Mouse (Mus musculus) midbrain, embryonic 15.5 days (tissue): ENCODE results near the gene Add3. TPM values are rescaled to one million over a fixed set of nuclear protein-coding genes. Genes with fewer than 3 reads are reported as not detected.

Experiments used
- ATAC-seq: fragments of 200-750 bp; cut with Nextera tagmentation; replicated peaks from 2 replicates; pipeline ENCODE4 v1.8.0; 2017; ENCODE audit warnings: moderate TSS enrichment
- H3K27ac ChIP-seq: fragments of 300-500 bp; sonication (generic); 2 replicates; pipeline ENCODE4 v1.5.1; 2015; ENCODE audit warnings: mild to moderate bottlenecking, inconsistent platforms
- H3K27me3 ChIP-seq: fragments of 300-500 bp; sonication (generic); replicated peaks from 2 replicates; pipeline ENCODE4 v1.6.1; 2015; ENCODE audit warnings: inconsistent platforms
- H3K36me3 ChIP-seq: fragments of 300-500 bp; sonication (generic); replicated peaks from 2 replicates; pipeline ENCODE4 v1.6.1; 2015; ENCODE audit warnings: inconsistent platforms
- H3K4me1 ChIP-seq: fragments of 300-500 bp; sonication (generic); 2 replicates; pipeline ENCODE4 v1.6.1; 2015; ENCODE audit warnings: inconsistent platforms
- H3K4me2 ChIP-seq: fragments of 300-500 bp; sonication (generic); 2 replicates; pipeline ENCODE4 v1.6.1; 2015; ENCODE audit warnings: inconsistent platforms, mild to moderate bottlenecking, moderate library complexity
- H3K4me3 ChIP-seq: fragments of 300-500 bp; sonication (generic); 2 replicates; pipeline ENCODE4 v1.5.1; 2015; ENCODE audit warnings: mild to moderate bottlenecking, inconsistent platforms
- H3K9ac ChIP-seq: fragments of 300-500 bp; sonication (generic); 2 replicates; pipeline ENCODE4 v1.6.1; 2015; ENCODE audit warnings: mild to moderate bottlenecking, inconsistent platforms
- H3K9me3 ChIP-seq: fragments of 300-500 bp; sonication (generic); 2 replicates; pipeline ENCODE4 v1.6.1; 2016; ENCODE audit warnings: inconsistent platforms
- WGBS: fragments of 180-500 bp; shearing (Covaris S2); methylation state at CpG from one replicate; pipeline ENCODE4 v1.1.7; 2015; ENCODE audit warnings: mixed read lengths; 5-methylcytosine and 5-hydroxymethylcytosine counted together
- polyA plus RNA-seq: library from polyadenylated mRNA; unstranded; fragments of >200 nt; fragmentation: Nextera tagmentation; extraction: Ambion mirVana; gene quantifications from 2 replicates; pipeline ENCODE4 v1.2.1, GENCODE M21; 2015

Add3 gene
- polyA plus RNA-seq, 1 experiment from 2014 or later = 30.2 TPM

- no peak overlapping the region for H3K4me2 ChIP-seq
- no peak overlapping the region for H3K4me3 ChIP-seq
- H3K27me3 ChIP-seq = no peaks in the 10 kb centered on the region
- no peaks in the 10 kb centered on the region for H3K36me3 ChIP-seq
- H3K9ac ChIP-seq = no peak overlapping the region
- no peaks in the 10 kb centered on the region for H3K9me3 ChIP-seq
- no peak overlapping the region for H3K27ac ChIP-seq
- WGBS = 77% methylated on average over 5 of the region's 5 CpGs
- no peak for ATAC-seq
- no peaks in the 10 kb centered on the region for H3K4me1 ChIP-seq
Observed at GRCm38 (mm10) chr19:53157176-53157575, 16.9 kb downstream of the Add3 start.

DNA sequence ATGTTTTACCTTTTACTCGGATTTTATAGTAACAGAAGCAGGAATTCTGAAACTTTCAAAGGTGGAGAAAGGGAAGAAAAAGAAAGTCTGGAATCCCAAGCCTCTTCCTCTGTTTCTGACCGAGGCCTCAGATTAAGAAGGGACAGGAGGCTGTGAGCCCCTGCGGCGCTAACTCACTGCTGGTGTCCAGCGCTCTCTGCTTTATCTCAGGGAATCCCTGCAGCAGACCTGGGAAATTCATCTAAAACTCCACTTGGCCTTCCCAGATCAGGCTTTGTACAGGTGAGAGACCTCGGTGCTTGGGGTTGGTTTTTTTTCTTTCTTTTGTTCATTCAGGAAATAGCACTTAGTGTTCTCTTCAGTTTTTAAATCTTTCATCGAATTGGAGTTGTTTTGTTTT is 19.1 kb downstream of the Add3 start:
- ATAC-seq = no peak
- Histone ChIP-seq H3K9me3 (no peaks in the 10 kb centered on the region), H3K27me3 (no peaks in the 10 kb centered on the region), H3K9ac (no peak overlapping the region), H3K4me3 (no peak overlapping the region), H3K4me2 (no peak overlapping the region), H3K4me1 (no peaks in the 10 kb centered on the region), H3K27ac (no peak overlapping the region), H3K36me3 (no peaks in the 10 kb centered on the region)
- WGBS = 34% methylated on average over 7 of the region's 7 CpGs

DNA sequence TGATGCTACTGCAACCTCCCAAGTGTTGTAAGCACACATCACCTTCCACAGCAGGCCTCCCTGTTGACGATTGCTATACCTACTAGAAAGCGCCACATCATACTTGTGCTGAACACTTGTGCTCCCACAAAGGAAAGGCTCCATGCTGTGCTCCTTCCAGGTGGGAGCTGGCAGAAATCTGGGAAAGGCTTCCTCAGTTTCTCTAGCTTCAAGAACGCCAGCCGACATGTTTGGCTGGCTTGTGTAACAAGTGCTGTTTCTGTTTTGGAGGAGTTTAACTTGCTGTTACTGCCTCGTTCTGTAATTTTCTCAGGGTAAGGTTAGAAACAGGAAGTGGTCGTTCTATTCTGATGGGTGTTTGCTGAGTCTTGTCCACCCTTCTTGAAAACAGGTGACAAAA is 22.7 kb downstream of the Add3 start:
- Histone ChIP-seq H3K9ac (no peak overlapping the region), H3K36me3 (no peaks in the 10 kb centered on the region), H3K9me3 (no peaks in the 10 kb centered on the region), H3K4me1 (no peaks in the 10 kb centered on the region), H3K4me3 (no peak overlapping the region), H3K4me2 (no peak overlapping the region), H3K27me3 (no peaks in the 10 kb centered on the region), H3K27ac (no peak overlapping the region)
- 87% methylated on average over 6 of the region's 6 CpGs for WGBS
- ATAC-seq = no peak

DNA sequence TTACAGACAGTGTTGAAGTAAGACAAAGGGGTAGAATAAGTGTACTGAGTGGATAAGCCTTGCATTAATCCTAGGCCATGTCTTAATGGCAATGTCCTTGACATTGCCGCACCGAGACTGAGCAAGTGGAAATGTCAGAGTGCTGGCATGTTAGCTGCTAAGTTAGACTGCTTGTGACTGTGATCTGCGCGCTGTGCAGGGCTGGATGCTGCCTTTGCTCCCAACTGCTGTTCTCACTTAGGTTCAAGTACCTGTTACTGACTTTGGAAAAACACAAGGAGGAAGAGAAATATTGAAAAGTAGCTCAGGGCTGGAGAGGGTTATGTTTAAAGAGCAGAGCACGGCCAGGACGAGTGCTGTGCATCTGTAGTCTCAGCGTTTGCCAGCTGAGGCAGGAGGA is 24.4 kb downstream of the Add3 start:
- WGBS = 79% methylated on average over 7 of the region's 7 CpGs
- Histone ChIP-seq H3K36me3 (no peaks in the 10 kb centered on the region), H3K9ac (no peak overlapping the region), H3K4me3 (no peak overlapping the region), H3K27ac (no peak overlapping the region), H3K4me2 (no peak overlapping the region), H3K4me1 (no peaks in the 10 kb centered on the region), H3K27me3 (no peaks in the 10 kb centered on the region), H3K9me3 (no peaks in the 10 kb centered on the region)
- ATAC-seq = no peak

DNA sequence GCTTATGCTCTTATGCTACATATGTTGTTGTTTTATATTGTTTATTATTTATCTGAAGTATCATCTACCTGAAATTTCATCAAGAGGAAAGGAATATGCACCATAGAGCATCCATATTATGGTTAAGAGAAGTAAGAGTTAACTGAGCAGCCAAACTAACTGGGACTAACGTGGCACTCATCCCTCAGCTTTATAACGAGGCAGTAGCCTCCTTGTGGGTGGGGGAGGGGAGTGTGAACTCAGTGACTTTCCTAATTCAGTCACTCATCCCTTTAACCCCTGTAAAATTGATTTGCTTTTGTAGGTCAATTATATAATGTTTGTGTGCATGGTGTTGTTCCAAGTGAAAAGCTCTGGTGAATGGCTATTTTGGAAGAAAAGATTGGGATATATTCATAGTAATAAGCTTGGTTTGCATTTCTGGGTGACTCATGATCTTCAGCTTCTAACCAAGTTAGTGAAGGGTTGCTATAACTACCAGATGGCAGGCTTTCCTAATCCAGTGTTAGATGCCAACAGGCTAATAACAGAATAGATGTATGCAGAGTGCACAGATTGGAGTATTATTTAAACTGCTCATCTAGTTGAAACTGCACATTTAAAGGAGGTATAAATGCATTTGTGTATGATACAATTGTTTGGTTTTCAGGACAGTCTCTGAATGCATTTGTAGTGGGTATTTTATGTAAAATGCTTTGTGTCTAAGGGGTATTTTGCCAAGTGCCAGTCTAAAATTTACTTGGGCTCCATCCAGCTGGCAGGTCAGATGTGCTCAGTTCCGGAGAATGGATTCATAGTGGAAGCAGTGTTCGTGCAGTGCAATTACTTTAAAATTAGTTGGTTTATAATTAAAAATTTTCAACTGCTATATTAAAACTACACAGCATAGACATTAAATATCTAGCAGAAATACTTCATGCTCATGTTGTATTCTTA is 25.3 kb downstream of the Add3 start:
- H3K27ac ChIP-seq = peak overlapping the region; percentile 21; the same call in 1 of the 2 replicates
- no peak overlapping the region for H3K4me2 ChIP-seq
- H3K9me3 ChIP-seq = no peaks in the 10 kb centered on the region
- WGBS = 38% methylated on average over 4 of the region's 4 CpGs
- no peak overlapping the region for H3K9ac ChIP-seq
- no peaks in the 10 kb centered on the region for H3K27me3 ChIP-seq
- no peak for ATAC-seq
- H3K4me1 ChIP-seq = no peaks in the 10 kb centered on the region
- H3K36me3 ChIP-seq = no peaks in the 10 kb centered on the region
- H3K4me3 ChIP-seq = no peak overlapping the region

DNA sequence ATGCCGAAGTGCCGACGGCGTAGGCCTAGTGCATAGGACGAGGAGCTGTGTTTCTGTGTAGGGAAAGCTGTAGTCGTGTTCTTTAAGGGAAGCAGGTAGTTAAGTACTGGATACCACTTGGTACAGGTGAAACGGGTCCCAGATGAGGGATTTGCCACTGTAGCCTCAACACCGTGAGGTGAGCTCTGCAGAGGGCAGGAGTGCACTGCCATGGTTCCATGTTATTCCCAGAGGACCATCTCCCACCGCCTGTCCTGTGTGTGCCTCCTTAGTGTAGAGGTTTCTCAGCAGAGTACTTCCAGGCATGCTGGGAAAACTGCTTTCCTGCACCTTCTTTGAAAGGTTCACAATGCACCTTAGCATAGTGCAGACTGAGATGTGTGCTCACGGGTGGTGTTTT is 26.1 kb downstream of the Add3 start:
- no peak overlapping the region for H3K27ac ChIP-seq
- no peaks in the 10 kb centered on the region for H3K9me3 ChIP-seq
- no peaks in the 10 kb centered on the region for H3K36me3 ChIP-seq
- H3K27me3 ChIP-seq = no peaks in the 10 kb centered on the region
- WGBS = 91% methylated on average over 10 of the region's 10 CpGs
- H3K4me3 ChIP-seq = no peak overlapping the region
- H3K4me2 ChIP-seq = no peak overlapping the region
- no peak overlapping the region for H3K9ac ChIP-seq
- no peaks in the 10 kb centered on the region for H3K4me1 ChIP-seq
- no peak for ATAC-seq

DNA sequence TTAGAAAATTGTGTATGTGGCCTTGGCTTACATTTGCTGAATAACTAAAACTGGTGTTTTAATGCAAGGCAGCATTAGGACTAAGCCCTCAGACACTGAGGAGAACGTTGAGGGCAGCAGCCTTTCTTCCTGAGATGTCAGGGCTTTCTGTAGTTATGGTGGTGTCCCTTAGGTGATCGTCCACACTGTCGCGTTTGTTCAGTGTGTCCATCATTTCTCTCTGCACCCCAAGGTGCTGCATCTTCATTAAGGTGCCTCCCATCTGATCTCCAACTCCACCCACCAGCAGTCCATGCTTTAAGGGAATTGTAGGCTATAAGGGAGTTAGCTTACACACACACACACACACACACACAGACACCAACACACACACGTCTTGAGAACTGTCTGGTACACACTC is 28.3 kb downstream of the Add3 start:
- no peaks in the 10 kb centered on the region for H3K4me1 ChIP-seq
- WGBS = 80% methylated on average over 5 of the region's 5 CpGs
- no peak for ATAC-seq
- no peak overlapping the region for H3K27ac ChIP-seq
- no peaks in the 10 kb centered on the region for H3K27me3 ChIP-seq
- H3K4me2 ChIP-seq = no peak overlapping the region
- no peak overlapping the region for H3K4me3 ChIP-seq
- H3K9me3 ChIP-seq = no peaks in the 10 kb centered on the region
- no peaks in the 10 kb centered on the region for H3K36me3 ChIP-seq
- H3K9ac ChIP-seq = no peak overlapping the region

DNA sequence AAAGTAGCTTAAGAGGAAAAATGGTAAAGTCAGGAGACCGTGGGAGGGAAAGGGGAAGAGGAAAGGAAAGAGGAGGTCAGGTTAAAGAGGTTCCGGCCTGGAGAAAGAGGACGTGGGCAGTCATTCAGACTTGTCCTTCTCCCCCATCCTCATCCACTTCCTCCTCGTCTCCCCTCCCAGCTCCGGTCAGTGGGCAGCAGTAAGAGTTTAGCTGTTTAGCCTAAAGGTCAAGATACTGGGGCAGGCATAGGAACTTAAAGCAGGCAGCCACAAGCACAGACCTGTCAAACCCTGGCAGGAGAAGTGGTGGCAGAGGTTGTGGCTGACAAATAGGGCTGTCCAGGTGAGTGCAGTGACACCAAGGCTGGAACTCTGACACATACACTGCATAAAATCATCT is 30.4 kb downstream of the Add3 start:
- H3K36me3 ChIP-seq = no peaks in the 10 kb centered on the region
- WGBS = 79% methylated on average over 5 of the region's 5 CpGs
- no peak overlapping the region for H3K27ac ChIP-seq
- H3K9me3 ChIP-seq = no peaks in the 10 kb centered on the region
- no peak overlapping the region for H3K4me3 ChIP-seq
- no peak overlapping the region for H3K9ac ChIP-seq
- H3K4me1 ChIP-seq = no peaks in the 10 kb centered on the region
- H3K4me2 ChIP-seq = no peak overlapping the region
- H3K27me3 ChIP-seq = no peaks in the 10 kb centered on the region
- ATAC-seq = no peak

- H3K4me1 ChIP-seq = no peaks in the 10 kb centered on the region
- WGBS = 88% methylated on average over 2 of the region's 2 CpGs
- no peak for ATAC-seq
- H3K4me3 ChIP-seq = no peak overlapping the region
- H3K27ac ChIP-seq = no peak overlapping the region
- H3K36me3 ChIP-seq = no peaks in the 10 kb centered on the region
- no peaks in the 10 kb centered on the region for H3K27me3 ChIP-seq
- H3K4me2 ChIP-seq = no peak overlapping the region
- H3K9me3 ChIP-seq = no peaks in the 10 kb centered on the region
- no peak overlapping the region for H3K9ac ChIP-seq
Observed at GRCm38 (mm10) chr19:53174034-53174433, 33.8 kb downstream of the Add3 start.

DNA sequence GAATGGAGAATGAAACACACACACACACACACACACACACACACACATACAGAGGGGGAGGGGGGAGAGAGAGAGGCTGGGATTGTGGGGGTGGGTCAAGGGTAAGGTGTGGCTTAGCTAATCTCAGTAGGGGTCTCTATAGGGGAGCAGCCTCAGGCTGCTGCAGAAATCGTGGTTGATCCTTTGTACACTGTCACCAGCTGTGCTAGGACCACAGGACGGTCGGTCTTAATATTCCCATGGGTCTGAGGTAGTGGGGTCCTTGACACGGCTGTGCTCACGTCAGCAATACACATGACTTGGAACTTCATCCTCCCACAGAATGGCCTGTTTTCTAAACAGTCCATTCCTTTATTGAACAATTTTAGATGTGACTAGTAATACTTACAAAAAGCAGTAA is 35.3 kb downstream of the Add3 start:
- H3K27me3 ChIP-seq = no peaks in the 10 kb centered on the region
- H3K4me3 ChIP-seq = no peak overlapping the region
- no peak overlapping the region for H3K4me2 ChIP-seq
- no peak overlapping the region for H3K27ac ChIP-seq
- no peaks in the 10 kb centered on the region for H3K4me1 ChIP-seq
- H3K9me3 ChIP-seq = no peaks in the 10 kb centered on the region
- 73% methylated on average over 5 of the region's 5 CpGs for WGBS
- no peak overlapping the region for H3K9ac ChIP-seq
- no peaks in the 10 kb centered on the region for H3K36me3 ChIP-seq
- no peak for ATAC-seq

- Histone ChIP-seq H3K4me1 (peaks cover 7% of the 10 kb centered on the region), H3K9me3 (no peaks in the 10 kb centered on the region), H3K36me3 (no peaks in the 10 kb centered on the region), H3K4me3 (no peak overlapping the region), H3K27ac (no peak overlapping the region), H3K27me3 (no peaks in the 10 kb centered on the region), H3K4me2 (no peak overlapping the region), H3K9ac (no peak overlapping the region)
- WGBS = 94% methylated on average over 4 of the region's 4 CpGs
- ATAC-seq = no peak
Observed at GRCm38 (mm10) chr19:53176518-53176917, 36.3 kb downstream of the Add3 start.

GRCm38 (mm10) chr19:53178611-53179528 is 38.6 kb downstream of the Add3 start:
- Histone ChIP-seq H3K27me3 (no peaks in the 10 kb centered on the region), H3K27ac (no peak overlapping the region), H3K9ac (no peak overlapping the region), H3K4me1 (peaks cover 7% of the 10 kb centered on the region), H3K36me3 (no peaks in the 10 kb centered on the region), H3K9me3 (no peaks in the 10 kb centered on the region), H3K4me2 (no peak overlapping the region), H3K4me3 (no peak overlapping the region)
- no peak for ATAC-seq
- WGBS = 92% methylated on average over 20 of the region's 20 CpGs
